Mouse (Mus musculus) ovary, postnatal 36 days (tissue): ENCODE results near the gene Zbtb17.
A peak's percentile ranks its signal among the peaks of the same experiment; 100 is the strongest.

Experiments used
- DNase-seq: peaks from one replicate; pipeline ENCODE4 v3.0.0; 2022; ENCODE audit warnings: low spot score, mixed read lengths

Zbtb17 gene

DNA sequence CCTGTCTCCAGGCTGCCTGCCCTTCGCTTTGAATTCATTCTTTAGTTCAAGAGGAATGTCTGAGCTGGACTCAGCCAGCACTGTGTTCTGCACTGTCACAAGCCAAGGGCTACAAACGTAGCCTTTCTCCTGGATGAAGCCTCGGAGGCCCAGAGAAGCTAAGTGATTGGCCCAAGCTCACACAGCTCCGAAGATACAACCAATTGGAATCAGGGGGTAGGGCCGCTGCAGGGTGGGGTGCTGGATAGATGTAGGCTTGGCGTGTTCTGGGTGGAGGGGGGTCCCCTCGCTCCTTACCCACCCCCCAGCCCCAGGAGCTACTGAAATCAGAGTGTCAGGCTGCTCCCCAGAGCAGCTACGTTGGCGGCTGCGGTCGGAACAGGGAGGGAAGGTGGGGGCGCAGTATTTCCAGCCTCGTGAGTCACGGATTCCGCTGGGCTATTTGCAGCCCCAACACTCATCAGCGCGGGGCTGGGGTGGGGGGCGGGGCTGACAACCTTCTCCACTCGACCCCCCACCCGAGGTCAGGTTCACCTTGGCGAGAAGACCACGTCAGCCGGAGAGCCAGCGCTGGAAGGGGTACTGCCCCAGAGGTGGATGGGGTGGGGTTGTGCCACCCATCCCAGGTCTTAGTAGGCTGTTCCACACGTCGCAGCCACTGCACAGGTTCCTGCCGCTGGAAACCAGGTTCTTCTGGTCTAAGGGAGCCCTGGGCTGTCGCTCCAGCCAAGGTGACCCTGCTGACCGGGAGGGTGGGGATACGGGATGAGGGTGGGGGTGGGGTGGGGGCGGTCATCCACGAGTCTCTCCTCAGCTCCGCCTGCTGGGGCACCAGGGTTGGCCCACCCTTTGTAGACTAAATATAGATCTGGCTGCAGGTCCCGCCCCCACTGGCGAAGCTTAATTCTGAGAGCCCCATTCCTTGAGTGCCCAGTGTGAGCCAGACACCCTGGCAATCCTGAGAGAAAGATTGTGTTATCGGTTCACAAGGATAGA lies 18.7 kb upstream of the Zbtb17 start:
- DNase-seq = no peak

DNA sequence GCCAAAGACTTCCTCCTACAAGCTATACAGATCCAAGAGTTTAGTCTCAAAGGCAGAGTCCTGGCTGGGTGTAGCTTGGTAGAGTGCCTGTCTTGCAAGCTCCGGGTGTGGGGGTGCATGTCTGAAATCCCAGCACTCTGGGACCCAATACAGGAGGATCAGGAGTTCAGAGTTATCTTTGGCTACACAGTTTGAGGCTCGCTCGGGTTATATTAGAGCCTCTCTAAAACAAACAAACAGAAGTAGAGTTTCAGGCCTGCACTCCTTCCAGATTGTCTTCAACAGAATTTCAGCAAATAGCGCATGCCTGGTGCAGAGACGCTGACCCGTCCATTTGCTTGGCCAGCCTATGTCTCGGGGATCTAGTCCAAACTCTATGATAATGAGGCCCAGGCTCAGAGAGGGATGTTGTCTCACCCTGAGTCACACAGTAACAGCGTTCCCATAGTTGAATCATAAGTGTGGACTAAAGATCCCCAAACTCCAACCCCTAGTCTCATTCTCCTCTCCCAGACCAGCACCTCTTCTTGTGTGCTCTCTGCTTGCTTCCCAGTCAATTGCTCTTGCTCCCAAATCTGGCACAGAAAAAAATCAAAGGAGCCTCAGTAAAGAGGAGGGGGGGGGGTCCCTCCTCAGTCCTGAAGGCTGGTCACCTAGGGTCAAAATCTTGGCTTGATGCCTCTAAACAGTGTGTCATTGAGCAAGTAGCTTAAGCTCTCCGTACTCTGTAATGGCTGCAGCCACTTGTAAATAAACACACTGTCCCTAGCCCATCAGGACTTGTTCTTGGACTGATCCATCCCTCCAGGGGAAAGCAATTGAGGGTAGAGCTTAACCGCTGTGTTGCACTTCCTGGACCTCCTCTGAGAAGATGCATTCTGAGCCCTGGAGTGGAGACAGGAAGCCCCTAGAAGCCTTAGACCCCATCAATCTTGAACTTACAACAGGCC lies 17.4 kb upstream of the Zbtb17 start:
- no peak for DNase-seq

- DNase-seq = no peak
Measured at GRCm38 (mm10) chr4:141427921-141428320, 16.5 kb upstream of the Zbtb17 start.

GRCm38 (mm10) chr4:141429381-141429780 lies 15.1 kb upstream of the Zbtb17 start:
- DNase-seq = no peak

DNA sequence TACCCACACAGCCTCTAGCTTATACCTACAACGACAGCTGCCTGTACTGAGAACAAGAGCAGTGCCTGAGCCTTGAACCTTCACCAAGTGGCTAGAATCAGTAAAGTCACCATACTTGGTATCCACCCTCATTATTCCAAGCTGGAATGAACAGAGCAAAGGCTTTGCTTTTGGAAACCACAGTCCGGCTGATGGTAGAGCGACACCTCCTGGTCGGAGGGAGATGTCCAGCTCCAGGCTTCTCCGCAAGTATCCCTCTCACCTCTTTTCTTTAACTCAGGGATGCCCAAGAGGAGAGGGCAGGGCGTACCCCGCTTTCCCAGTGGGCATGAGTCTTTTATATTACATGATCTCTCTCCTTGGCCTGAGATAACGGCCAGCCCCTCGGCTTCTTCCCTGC lies 14.6 kb upstream of the Zbtb17 start:
- no peak for DNase-seq

- peak; percentile 65 for DNase-seq
Measured at GRCm38 (mm10) chr4:141430997-141431396, 13.5 kb upstream of the Zbtb17 start.

DNA sequence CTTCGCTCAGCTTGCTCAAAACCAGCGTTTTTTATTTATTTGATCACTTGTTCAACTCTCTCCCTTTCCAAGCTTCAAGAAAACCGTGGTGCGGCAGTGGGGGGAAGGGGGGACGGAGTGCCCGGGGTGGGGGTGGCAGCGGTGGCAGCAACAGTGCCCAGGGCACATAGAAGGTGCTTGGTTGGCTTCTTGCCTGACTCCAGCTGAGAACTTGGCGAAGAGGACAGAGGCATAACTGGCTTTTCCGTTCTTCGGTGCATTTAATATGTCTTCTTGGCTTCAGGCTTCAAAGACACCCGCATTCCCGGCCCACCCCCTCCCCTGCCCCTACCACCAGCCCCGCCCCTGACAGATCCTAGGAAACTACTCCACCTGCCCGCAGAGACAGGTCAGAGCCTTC lies 11.8 kb upstream of the Zbtb17 start:
- no peak for DNase-seq

GRCm38 (mm10) chr4:141433191-141433590 lies 11.3 kb upstream of the Zbtb17 start:
- DNase-seq = no peak

- no peak for DNase-seq
Measured at GRCm38 (mm10) chr4:141435974-141436373, 8.5 kb upstream of the Zbtb17 start, which contains the start of gene Srarp. Gene Srarp (minus strand): TSS chr4:141436105.

DNA sequence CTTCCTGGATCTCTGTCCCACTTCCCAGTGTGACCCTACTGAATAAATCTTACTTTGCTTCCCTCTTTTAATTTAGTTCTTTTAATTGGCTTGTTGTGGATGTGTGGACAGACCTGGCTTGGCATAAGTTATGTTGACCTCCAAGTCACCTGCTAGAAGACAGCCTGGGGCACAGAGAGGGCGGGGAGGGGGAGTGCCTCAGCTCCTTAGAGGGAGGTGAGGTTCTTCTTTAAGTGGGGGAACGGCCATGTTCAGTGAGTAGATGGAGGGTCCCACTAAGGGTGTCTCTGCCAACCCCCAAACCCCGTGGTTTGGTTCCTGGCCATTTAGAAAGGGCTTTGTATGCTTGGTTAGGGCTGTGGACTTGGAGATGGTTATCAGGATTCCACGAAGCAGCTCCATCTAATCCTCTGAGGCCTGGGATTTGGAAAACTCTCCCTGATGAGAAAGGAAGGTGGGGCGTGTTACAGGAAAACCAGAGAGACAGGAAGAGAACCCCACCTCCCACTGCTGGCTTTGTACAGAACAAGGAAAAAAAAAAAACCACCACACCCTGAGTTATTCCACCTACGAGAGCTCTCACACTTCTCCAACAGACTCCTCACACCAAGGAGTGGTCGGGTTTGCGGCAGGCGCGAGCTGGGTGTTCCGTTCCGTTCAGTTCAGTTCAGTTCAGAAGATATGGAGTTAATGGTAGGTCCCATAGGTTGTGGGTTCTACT lies 5.2 kb upstream of the Zbtb17 start:
- DNase-seq = no peak

- DNase-seq = no peak
Measured at GRCm38 (mm10) chr4:141440877-141441276, 3.6 kb upstream of the Zbtb17 start.

DNA sequence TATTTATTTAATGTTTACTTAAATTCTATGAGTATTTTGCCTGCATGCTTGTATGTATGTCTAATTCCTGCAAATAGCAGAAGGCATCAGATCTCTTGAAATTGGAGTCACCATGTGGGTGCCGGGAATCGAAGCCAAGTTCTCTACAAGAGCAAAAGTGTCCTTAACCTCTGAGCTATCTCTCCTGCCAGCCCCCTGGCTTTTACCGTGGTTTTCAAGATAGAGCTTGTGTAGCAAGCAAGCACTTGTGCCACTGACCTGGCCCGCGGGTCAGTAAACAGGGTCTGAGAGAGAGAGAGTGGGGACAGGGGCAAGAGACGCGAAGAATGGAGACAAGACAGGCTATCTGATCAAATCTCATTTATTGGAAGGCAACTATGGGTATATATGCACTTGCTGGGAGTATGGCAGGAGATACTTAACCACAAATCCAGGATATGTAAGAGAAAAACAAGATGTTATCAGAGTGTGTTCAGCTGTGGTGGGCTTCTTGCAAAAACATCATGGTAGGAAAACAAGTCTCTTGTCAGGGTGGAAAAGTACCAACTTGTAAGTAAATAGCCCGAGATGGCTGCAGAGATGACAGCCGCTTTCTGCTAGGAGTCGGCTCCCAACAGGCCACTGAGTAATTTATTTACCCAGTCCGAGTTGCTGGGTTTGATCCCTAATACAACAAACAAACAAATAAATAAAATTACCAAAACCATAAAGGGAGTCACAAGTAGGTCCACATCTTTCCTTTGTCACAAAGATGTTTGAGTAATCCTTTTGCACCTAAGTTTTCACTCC lies 619 bp upstream of the Zbtb17 start:
- no peak for DNase-seq

GRCm38 (mm10) chr4:141445328-141445720 lies 870 bp downstream of the Zbtb17 start:
- DNase-seq = no peak

DNA sequence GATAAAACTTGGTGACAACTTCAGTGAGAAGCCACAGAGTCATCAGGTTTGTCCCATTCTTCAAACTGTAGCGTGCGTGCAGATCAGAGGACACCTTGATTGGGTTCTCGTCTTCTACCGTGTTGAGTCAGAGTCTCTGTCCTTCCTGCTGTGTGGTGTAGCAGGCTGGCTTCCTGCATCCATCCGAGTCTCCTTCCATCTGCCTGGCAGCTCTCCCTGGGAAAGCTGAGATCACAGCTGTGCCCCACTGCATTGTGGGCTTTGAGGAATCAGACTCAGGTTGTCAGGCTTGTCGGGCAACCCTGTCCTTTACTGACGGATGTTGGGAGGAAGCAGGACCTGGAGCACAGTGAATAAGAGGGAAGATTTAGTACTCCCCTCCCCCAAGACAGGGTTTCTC lies 1.8 kb downstream of the Zbtb17 start:
- DNase-seq = no peak

GRCm38 (mm10) chr4:141451251-141451650 lies 6.8 kb downstream of the Zbtb17 start:
- no peak for DNase-seq

- no peak for DNase-seq
Measured at GRCm38 (mm10) chr4:141451916-141452450, 7.5 kb downstream of the Zbtb17 start.

- DNase-seq = no peak
Measured at GRCm38 (mm10) chr4:141454581-141455350, 10.3 kb downstream of the Zbtb17 start.

- no peak for DNase-seq
Measured at GRCm38 (mm10) chr4:141455526-141455925, 11.1 kb downstream of the Zbtb17 start.

- DNase-seq = no peak
Measured at GRCm38 (mm10) chr4:141456193-141456938, 11.9 kb downstream of the Zbtb17 start.
